Mouse (Mus musculus): ENCODE measurements around the gene Lrrn1. TPM values are rescaled to one million over a fixed set of nuclear protein-coding genes. Genes with fewer than 3 reads are reported as not detected.
A peak's percentile ranks its signal among the peaks of the same experiment; 100 is the strongest.

Gene Lrrn1
- total RNA-seq (2014; rRNA removed), result 0.13 and 0.18 TPM in 2 replicates
- polyA plus RNA-seq (2012; rRNA removed), result 0.04 TPM in 2 replicates

- no peak for TF ChIP-seq POLR2A (IDR thresholded peaks at IDR 0.05; ENCODE audit: extremely low read depth, insufficient read depth, low read length)
- TF ChIP-seq CTCF (IDR thresholded peaks at IDR 0.05; ENCODE audit: low read depth, low read length), result no peak
- no peaks in the 10 kb centered on the region for H3K79me2 ChIP-seq (ENCODE audit: control insufficient read depth, insufficient read depth, low read length)
- no peak within 1 kb of the TSS for H3K27ac ChIP-seq (replicated peaks; ENCODE audit: insufficient read depth, low read depth, low read length)
- H3K27me3 ChIP-seq (ENCODE audit: control insufficient read depth, insufficient read depth, low read length), result peaks cover 7% of the 10 kb centered on the region; the same call in 1 of the 2 replicates
- no peak within 1 kb of the TSS; the same call in 1 of the 2 replicates for H3K4me3 ChIP-seq (ENCODE audit: insufficient read depth, low read depth, low read length)
- H3K9ac ChIP-seq (ENCODE audit: low read depth, low read length), result no peak within 1 kb of the TSS
- no peak for DNase-seq (ENCODE audit: extremely low read depth, low read depth, low spot score)
- H3K4me1 ChIP-seq (ENCODE audit: control insufficient read depth, insufficient read depth, low read length), result no peaks in the 10 kb centered on the region
- H3K36me3 ChIP-seq (ENCODE audit: control insufficient read depth, insufficient read depth, low read length), result no peaks in the 10 kb centered on the region
- 5% methylated on average over 39 of the region's 43 CpGs for WGBS
Measured at GRCm38 (mm10) chr6:107528877-107529864, at the start of gene Lrrn1. Lrrn1 (plus strand) TSS chr6:107529768.

GRCm38 (mm10) chr6:107494491-107494890, 35.1 kb upstream of the Lrrn1 start:
- Histone ChIP-seq H3K27me3 (ENCODE audit: control insufficient read depth, insufficient read depth, low read length) (no peaks in the 10 kb centered on the region), H3K9ac (ENCODE audit: low read depth, low read length) (no peak overlapping the region), H3K27ac (replicated peaks; ENCODE audit: insufficient read depth, low read depth, low read length) (no peak overlapping the region), H3K79me2 (ENCODE audit: control insufficient read depth, insufficient read depth, low read length) (no peaks in the 10 kb centered on the region), H3K4me3 (ENCODE audit: insufficient read depth, low read depth, low read length) (no peak overlapping the region), H3K36me3 (ENCODE audit: control insufficient read depth, insufficient read depth, low read length) (no peaks in the 10 kb centered on the region), H3K4me1 (ENCODE audit: control insufficient read depth, insufficient read depth, low read length) (no peaks in the 10 kb centered on the region)
- DNase-seq (ENCODE audit: extremely low read depth, low read depth, low spot score), result no peak
- TF ChIP-seq CTCF (IDR thresholded peaks at IDR 0.05; ENCODE audit: low read depth, low read length), result no peak
- no peak for TF ChIP-seq POLR2A (IDR thresholded peaks at IDR 0.05; ENCODE audit: extremely low read depth, insufficient read depth, low read length)
- WGBS, result 31% methylated on average over 1 of the region's 1 CpGs

- TF ChIP-seq POLR2A (IDR thresholded peaks at IDR 0.05; ENCODE audit: extremely low read depth, insufficient read depth, low read length) (no peak), CTCF (IDR thresholded peaks at IDR 0.05; ENCODE audit: low read depth, low read length) (no peak)
Measured at GRCm38 (mm10) chr6:107495830-107496229, 33.7 kb upstream of the Lrrn1 start.

GRCm38 (mm10) chr6:107513716-107514115, 15.9 kb upstream of the Lrrn1 start:
- WGBS, result 69% methylated on average over 4 of the region's 4 CpGs
- no peaks in the 10 kb centered on the region for H3K27me3 ChIP-seq (ENCODE audit: control insufficient read depth, insufficient read depth, low read length)
- H3K27ac ChIP-seq (replicated peaks; ENCODE audit: insufficient read depth, low read depth, low read length), result no peak overlapping the region
- no peaks in the 10 kb centered on the region for H3K4me1 ChIP-seq (ENCODE audit: control insufficient read depth, insufficient read depth, low read length)
- H3K79me2 ChIP-seq (ENCODE audit: control insufficient read depth, insufficient read depth, low read length), result no peaks in the 10 kb centered on the region
- TF ChIP-seq CTCF (IDR thresholded peaks at IDR 0.05; ENCODE audit: low read depth, low read length) (no peak), POLR2A (IDR thresholded peaks at IDR 0.05; ENCODE audit: extremely low read depth, insufficient read depth, low read length) (no peak)
- H3K36me3 ChIP-seq (ENCODE audit: control insufficient read depth, insufficient read depth, low read length), result no peaks in the 10 kb centered on the region
- no peak overlapping the region for H3K9ac ChIP-seq (ENCODE audit: low read depth, low read length)
- DNase-seq (ENCODE audit: extremely low read depth, low read depth, low spot score), result no peak
- H3K4me3 ChIP-seq (ENCODE audit: insufficient read depth, low read depth, low read length), result no peak overlapping the region

More at GRCm38 (mm10) chr6:107495830-107496229, 33.7 kb upstream of the Lrrn1 start:
- 79% methylated on average over 1 of the region's 1 CpGs for WGBS
- Histone ChIP-seq H3K9ac (ENCODE audit: low read depth, low read length) (no peak overlapping the region), H3K36me3 (ENCODE audit: control insufficient read depth, insufficient read depth, low read length) (no peaks in the 10 kb centered on the region), H3K27me3 (ENCODE audit: control insufficient read depth, insufficient read depth, low read length) (no peaks in the 10 kb centered on the region), H3K79me2 (ENCODE audit: control insufficient read depth, insufficient read depth, low read length) (no peaks in the 10 kb centered on the region), H3K4me1 (ENCODE audit: control insufficient read depth, insufficient read depth, low read length) (no peaks in the 10 kb centered on the region), H3K27ac (replicated peaks; ENCODE audit: insufficient read depth, low read depth, low read length) (no peak overlapping the region), H3K4me3 (ENCODE audit: insufficient read depth, low read depth, low read length) (no peak overlapping the region)
- DNase-seq (ENCODE audit: extremely low read depth, low read depth, low spot score), result no peak

- Histone ChIP-seq H3K27ac (replicated peaks; ENCODE audit: insufficient read depth, low read depth, low read length) (no peak overlapping the region), H3K27me3 (ENCODE audit: control insufficient read depth, insufficient read depth, low read length) (no peaks in the 10 kb centered on the region), H3K79me2 (ENCODE audit: control insufficient read depth, insufficient read depth, low read length) (no peaks in the 10 kb centered on the region), H3K4me3 (ENCODE audit: insufficient read depth, low read depth, low read length) (no peak overlapping the region), H3K4me1 (ENCODE audit: control insufficient read depth, insufficient read depth, low read length) (no peaks in the 10 kb centered on the region), H3K9ac (ENCODE audit: low read depth, low read length) (no peak overlapping the region), H3K36me3 (ENCODE audit: control insufficient read depth, insufficient read depth, low read length) (no peaks in the 10 kb centered on the region)
- TF ChIP-seq CTCF (IDR thresholded peaks at IDR 0.05; ENCODE audit: low read depth, low read length), result no peak
- no peak for TF ChIP-seq POLR2A (IDR thresholded peaks at IDR 0.05; ENCODE audit: extremely low read depth, insufficient read depth, low read length)
- 50% methylated on average over 2 of the region's 2 CpGs for WGBS
- peak; percentile 5 for DNase-seq (ENCODE audit: extremely low read depth, low read depth, low spot score)
Measured at GRCm38 (mm10) chr6:107523953-107524352, 5.6 kb upstream of the Lrrn1 start.
